Mouse (Mus musculus) E14TG2a.4 (cell line): ENCODE data around the gene Cav3.

ENCODE experiments used
- CTCF ChIP-seq: conservative IDR thresholded peaks from 2 replicates; pipeline ENCODE4 v1.5.1; 2014; ENCODE audit warnings: low read length
- NANOG ChIP-seq: IDR thresholded peaks from 2 replicates; pipeline ENCODE4 v1.6.1; 2014; ENCODE audit warnings: borderline replicate concordance, low read length, mixed read lengths

DNA sequence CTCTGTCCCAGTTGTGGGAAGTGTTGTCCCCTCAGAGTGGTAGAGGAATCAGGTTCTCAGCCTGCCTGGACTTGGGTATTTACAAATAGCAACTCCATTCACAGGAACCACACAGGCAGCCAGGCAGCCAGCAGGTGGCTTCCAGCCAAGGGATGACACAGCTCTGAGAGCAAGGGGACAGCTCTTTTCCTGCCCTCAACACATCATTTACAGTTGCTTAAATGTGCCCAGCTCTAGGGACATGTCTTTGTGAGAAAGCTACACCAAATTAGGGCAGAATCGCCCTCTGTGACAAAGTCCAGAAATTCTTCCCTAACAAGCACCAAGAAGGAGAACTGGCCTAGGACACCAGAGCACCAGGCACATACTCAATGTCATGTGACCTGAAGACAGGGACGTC lies 41.9 kb downstream of the Cav3 start:
- no peak for TF ChIP-seq CTCF
- no peak for TF ChIP-seq NANOG
